Mouse (Mus musculus) brain, adult 2 months (tissue): ENCODE measurements around the gene Plscr3.
"Not testable (repeated sequence)": the region's sequence is repeated elsewhere in the genome, so short reads cannot be mapped to it uniquely, and the experiment has no call there.

Experiments
- DNase-seq: peaks from one replicate; pipeline ENCODE4 v3.0.0; 2011; ENCODE audit warnings: low read depth, low spot score

Plscr3 gene

GRCm38 (mm10) chr11:69828832-69829231 lies 17.3 kb upstream of the Plscr3 start:
- DNase-seq, result no peak

- DNase-seq, result no peak
Observed at GRCm38 (mm10) chr11:69833554-69833953, 12.6 kb upstream of the Plscr3 start.

- DNase-seq, result peak; percentile 43
Observed at GRCm38 (mm10) chr11:69834001-69834549, 12.1 kb upstream of the Plscr3 start.

- no peak for DNase-seq
Observed at GRCm38 (mm10) chr11:69835326-69835965, 10.7 kb upstream of the Plscr3 start.

GRCm38 (mm10) chr11:69835966-69836335 lies 10.2 kb upstream of the Plscr3 start:
- no peak for DNase-seq

- DNase-seq, result peak; percentile 51
Observed at GRCm38 (mm10) chr11:69836703-69837576, 9.2 kb upstream of the Plscr3 start.

GRCm38 (mm10) chr11:69837604-69837951 lies 8.6 kb upstream of the Plscr3 start, which contains the start of gene Nlgn2:
Gene Nlgn2 (minus strand): TSS chr11:69837784.
- DNase-seq, result no peak

- peak; percentile 99 for DNase-seq
Observed at GRCm38 (mm10) chr11:69837952-69838713, 8.0 kb upstream of the Plscr3 start, which contains the start of gene Tmem256. Gene Tmem256 (plus strand): TSS chr11:69838514.

GRCm38 (mm10) chr11:69838714-69839104 lies 7.5 kb upstream of the Plscr3 start:
- no peak for DNase-seq

- no peak for DNase-seq
Observed at GRCm38 (mm10) chr11:69846738-69847688, 837 bp downstream of the Plscr3 start.

GRCm38 (mm10) chr11:69848021-69848420 lies 1.8 kb downstream of the Plscr3 start:
- DNase-seq, result peak; percentile 89

GRCm38 (mm10) chr11:69849128-69849527 lies 3.0 kb downstream of the Plscr3 start:
- DNase-seq, result no peak

GRCm38 (mm10) chr11:69849884-69850283 lies 3.7 kb downstream of the Plscr3 start:
- DNase-seq, result no peak

- no peak for DNase-seq
Observed at GRCm38 (mm10) chr11:69850754-69851153, 4.6 kb downstream of the Plscr3 start.

- no peak for DNase-seq
Observed at GRCm38 (mm10) chr11:69853994-69854393, 7.8 kb downstream of the Plscr3 start.

- no peak for DNase-seq
Observed at GRCm38 (mm10) chr11:69854680-69855079, 8.5 kb downstream of the Plscr3 start.

GRCm38 (mm10) chr11:69855347-69855746 lies 9.2 kb downstream of the Plscr3 start:
- peak; percentile 24 for DNase-seq

GRCm38 (mm10) chr11:69858113-69858998 lies 12.2 kb downstream of the Plscr3 start, which contains the start of gene Tnk1:
Gene Tnk1 (minus strand): TSS chr11:69858730.
- DNase-seq, result no peak

- DNase-seq, result not testable (repeated sequence)
Observed at GRCm38 (mm10) chr11:69863729-69864128, 17.6 kb downstream of the Plscr3 start.
